Mouse (Mus musculus) thymus, adult 2 months (tissue): ENCODE results near the gene Timm44.

ENCODE experiments used
- CTCF ChIP-seq: fragments of 200-500 bp; IDR thresholded peaks from 2 replicates; pipeline ENCODE4 v1.5.1; 2012; ENCODE audit warnings: mild to moderate bottlenecking, control low read depth, low read length, moderate library complexity, borderline replicate concordance; ENCODE audit not compliant: control insufficient read depth, poor library complexity, insufficient read depth; ENCODE audit errors: extremely low read depth
- POLR2A ChIP-seq: fragments of 200-500 bp; IDR thresholded peaks from 2 replicates; pipeline ENCODE4 v1.6.1; 2012; ENCODE audit warnings: mild to moderate bottlenecking, low read length, control low read depth, moderate library complexity; ENCODE audit not compliant: control insufficient read depth, poor library complexity, insufficient read depth; ENCODE audit errors: extremely low read depth

- TF ChIP-seq CTCF (no peak), POLR2A (no peak)
Measured at GRCm38 (mm10) chr8:4227919-4228318, 47.8 kb downstream of the Timm44 start.
